Mouse (Mus musculus) small intestine, adult 2 months (tissue): Measurements from ENCODE around the gene Polr2a. TPM values are rescaled to one million over a fixed set of nuclear protein-coding genes. Genes with fewer than 3 reads are reported as not detected.
A peak's percentile ranks its signal among the peaks of the same experiment; 100 is the strongest.

Source experiments
- H3K27ac ChIP-seq: fragments of 200-500 bp; 2 replicates; pipeline ENCODE4 v1.5.1; 2012; ENCODE audit warnings: low read depth, low read length, control low read depth, inconsistent platforms; ENCODE audit not compliant: insufficient read depth
- H3K27me3 ChIP-seq: fragments of 200-500 bp; 2 replicates; pipeline ENCODE4 v1.6.1; 2012; ENCODE audit warnings: mild to moderate bottlenecking, moderate library complexity, low read length, inconsistent platforms; ENCODE audit not compliant: control insufficient read depth, insufficient read depth
- H3K36me3 ChIP-seq: fragments of 200-500 bp; 2 replicates; pipeline ENCODE4 v1.6.1; 2012; ENCODE audit warnings: mild to moderate bottlenecking, low read length, control low read depth, inconsistent platforms; ENCODE audit not compliant: control insufficient read depth, insufficient read depth
- H3K4me1 ChIP-seq: fragments of 200-500 bp; 2 replicates; pipeline ENCODE4 v1.6.1; 2012; ENCODE audit warnings: low read length, inconsistent platforms, mixed read lengths; ENCODE audit not compliant: control insufficient read depth, insufficient read depth, insufficient read length
- H3K4me3 ChIP-seq: fragments of 200-500 bp; 2 replicates; pipeline ENCODE4 v1.5.1; 2012; ENCODE audit warnings: low read depth, mild to moderate bottlenecking, control low read depth, inconsistent platforms, low read length, moderate library complexity
- CTCF ChIP-seq: fragments of 200-500 bp; IDR thresholded peaks from 2 replicates; pipeline ENCODE4 v1.5.1; 2012; ENCODE audit warnings: low read depth, mild to moderate bottlenecking, control low read depth, inconsistent platforms, low read length, moderate library complexity, mixed read lengths; ENCODE audit not compliant: insufficient replicate concordance, insufficient read length; ENCODE audit errors: extremely low read depth
- POLR2A ChIP-seq: fragments of 200-500 bp; IDR thresholded peaks from 2 replicates; pipeline ENCODE4 v1.6.1; 2012; ENCODE audit warnings: low read depth, mild to moderate bottlenecking, control low read depth, inconsistent platforms, low read length, moderate library complexity
- WGBS: fragments of 180-500 bp; shearing (Covaris S2); methylation state at CpG from one replicate; pipeline ENCODE4 v1.1.7; 2018; 5-methylcytosine and 5-hydroxymethylcytosine counted together
- polyA plus RNA-seq: library from polyadenylated mRNA; depleted of rRNA; stranded (reverse); fragments of >200 nt; gene quantifications from 2 replicates; pipeline ENCODE4 v1.2.3, GENCODE M21; 2012

Polr2a gene
- polyA plus RNA-seq, 1 experiment = 62.3 TPM

GRCm38 (mm10) chr11:69774961-69775360 lies 16.5 kb upstream of the Polr2a start:
- H3K4me3 ChIP-seq = no peak overlapping the region
- WGBS = 57% methylated on average over 5 of the region's 5 CpGs
- TF ChIP-seq CTCF (no peak), POLR2A (no peak)
- no peaks in the 10 kb centered on the region for H3K27me3 ChIP-seq
- no peak overlapping the region for H3K27ac ChIP-seq
- no peaks in the 10 kb centered on the region for H3K4me1 ChIP-seq
- peaks cover 5% of the 10 kb centered on the region; the same call in 1 of the 2 replicates for H3K36me3 ChIP-seq

GRCm38 (mm10) chr11:69767625-69767909 lies 9.1 kb upstream of the Polr2a start:
- Histone ChIP-seq H3K4me3 (no peak overlapping the region), H3K4me1 (peaks cover 3% of the 10 kb centered on the region), H3K27me3 (no peaks in the 10 kb centered on the region), H3K36me3 (no peaks in the 10 kb centered on the region), H3K27ac (no peak overlapping the region)
- TF ChIP-seq POLR2A (no peak), CTCF (no peak)
- WGBS = 85% methylated on average over 4 of the region's 4 CpGs

- 75% methylated on average over 13 of the region's 13 CpGs for WGBS
- Histone ChIP-seq H3K4me3 (peak overlapping the region; percentile 29), H3K27ac (0 out of 2 replicates have a peak overlapping the region, but pooled peaks have one; percentile 30), H3K27me3 (no peaks in the 10 kb centered on the region), H3K4me1 (peaks cover 3% of the 10 kb centered on the region), H3K36me3 (no peaks in the 10 kb centered on the region)
- TF ChIP-seq POLR2A (peak; percentile 40; the same call in 1 of the 2 replicates), CTCF (no peak)
These were observed 8.6 kb upstream of the Polr2a start for GRCm38 (mm10) chr11:69766872-69767624.

GRCm38 (mm10) chr11:69766126-69766609 lies 7.7 kb upstream of the Polr2a start:
- Histone ChIP-seq H3K27me3 (no peaks in the 10 kb centered on the region), H3K36me3 (no peaks in the 10 kb centered on the region), H3K27ac (peak overlapping the region; percentile 77), H3K4me1 (peaks cover 3% of the 10 kb centered on the region), H3K4me3 (peak overlapping the region; percentile 98)
- TF ChIP-seq CTCF (no peak), POLR2A (peak; percentile 24; the same call in 1 of the 2 replicates)
- WGBS = under 1% methylated on average over 32 of the region's 37 CpGs

- H3K4me1 ChIP-seq = peaks cover 3% of the 10 kb centered on the region
- peak within 1 kb of the TSS; percentile 98 for H3K4me3 ChIP-seq
- TF ChIP-seq POLR2A (no peak), CTCF (no peak)
- H3K36me3 ChIP-seq = no peaks in the 10 kb centered on the region
- WGBS = 27% methylated on average over 40 of the region's 55 CpGs
- no peaks in the 10 kb centered on the region for H3K27me3 ChIP-seq
- H3K27ac ChIP-seq = peak within 1 kb of the TSS; percentile 77
These were observed 7.0 kb upstream of the Polr2a start, which contains the start of gene Zbtb4 for GRCm38 (mm10) chr11:69765221-69766125. TSS of gene Zbtb4 (plus strand) at chr11:69765912.

GRCm38 (mm10) chr11:69763551-69763950 lies 5.1 kb upstream of the Polr2a start:
- Histone ChIP-seq H3K4me3 (no peak overlapping the region), H3K4me1 (peaks cover 6% of the 10 kb centered on the region), H3K27me3 (no peaks in the 10 kb centered on the region), H3K36me3 (no peaks in the 10 kb centered on the region), H3K27ac (no peak overlapping the region)
- WGBS = 75% methylated on average over 7 of the region's 7 CpGs
- TF ChIP-seq POLR2A (no peak), CTCF (peak; percentile 33; the same call in 1 of the 2 replicates)

- no peaks in the 10 kb centered on the region for H3K36me3 ChIP-seq
- peaks cover 8% of the 10 kb centered on the region for H3K4me1 ChIP-seq
- 75% methylated on average over 1 of the region's 1 CpGs for WGBS
- H3K27ac ChIP-seq = no peak within 1 kb of the TSS
- TF ChIP-seq POLR2A = no peak
- TF ChIP-seq CTCF = no peak
- H3K27me3 ChIP-seq = no peaks in the 10 kb centered on the region
- no peak within 1 kb of the TSS for H3K4me3 ChIP-seq
These were observed 3.4 kb upstream of the Polr2a start, which contains the start of gene Slc35g3 for GRCm38 (mm10) chr11:69761868-69762267. TSS of gene Slc35g3 (minus strand) at chr11:69761968.
